Mouse (Mus musculus) MN1 (cell line): Measurements from ENCODE around the gene Prss8.
"Not testable (repeated sequence)": the region's sequence is repeated elsewhere in the genome, so short reads cannot be mapped to it uniquely, and the experiment has no call there.

Experiments used
- DNase-seq: peaks from one replicate; pipeline ENCODE4 v3.0.0-alpha.2; 2016; ENCODE audit warnings: low spot score

The Prss8 gene

GRCm38 (mm10) chr7:127929923-127930322 lies at the start of gene Prss8:
Gene Prss8, minus strand, starts transcription at chr7:127930104.
- no peak for DNase-seq

GRCm38 (mm10) chr7:127978856-127979255 lies 49.0 kb upstream of the Prss8 start:
- no peak for DNase-seq

GRCm38 (mm10) chr7:127974413-127974930 lies 44.6 kb upstream of the Prss8 start:
- DNase-seq = peak; percentile 60

- DNase-seq = peak; percentile 84
Observed at GRCm38 (mm10) chr7:127967922-127968828, 38.3 kb upstream of the Prss8 start.

- peak; percentile 96 for DNase-seq
Observed at GRCm38 (mm10) chr7:127967004-127967921, 37.4 kb upstream of the Prss8 start, which contains the start of gene Fus. Gene Fus, plus strand, starts transcription at chr7:127967457.

- DNase-seq = peak; percentile 49
Observed at GRCm38 (mm10) chr7:127966371-127966918, 36.5 kb upstream of the Prss8 start.

GRCm38 (mm10) chr7:127959364-127959763 lies 29.5 kb upstream of the Prss8 start:
- no peak for DNase-seq

- no peak for DNase-seq
Observed at GRCm38 (mm10) chr7:127952864-127953581, 23.1 kb upstream of the Prss8 start.

- no peak for DNase-seq
Observed at GRCm38 (mm10) chr7:127946470-127947023, 16.6 kb upstream of the Prss8 start, which contains the start of gene Prss36. Gene Prss36, minus strand, starts transcription at chr7:127946725.

- DNase-seq = no peak
Observed at GRCm38 (mm10) chr7:127944614-127945013, 14.7 kb upstream of the Prss8 start.

- not testable (repeated sequence) for DNase-seq
Observed at GRCm38 (mm10) chr7:127942097-127942496, 12.2 kb upstream of the Prss8 start.

- no peak for DNase-seq
Observed at GRCm38 (mm10) chr7:127936216-127936884, 6.4 kb upstream of the Prss8 start.

- DNase-seq = no peak
Observed at GRCm38 (mm10) chr7:127935748-127936159, 5.8 kb upstream of the Prss8 start.

- peak; percentile 97 for DNase-seq
Observed at GRCm38 (mm10) chr7:127935028-127935722, 5.3 kb upstream of the Prss8 start.

GRCm38 (mm10) chr7:127934075-127934474 lies 4.2 kb upstream of the Prss8 start:
- no peak for DNase-seq

- DNase-seq = no peak
Observed at GRCm38 (mm10) chr7:127932273-127933031, 2.5 kb upstream of the Prss8 start.

GRCm38 (mm10) chr7:127931351-127932135 lies 1.6 kb upstream of the Prss8 start:
- peak; percentile 46 for DNase-seq

GRCm38 (mm10) chr7:127930636-127931035 lies 732 bp upstream of the Prss8 start:
- no peak for DNase-seq
